Mouse (Mus musculus) liver, embryonic 14.5 days (tissue): ENCODE measurements at regions not wholly inside any gene's neighbourhood (a gene's known extent, or its start where the extent isn't known, plus 50 kb on each side); places are given as distances from the start of the nearest gene placed in this dataset.

Experiments
- ATAC-seq: fragments of 200-750 bp; cut with Nextera tagmentation; 2 replicates; pipeline ENCODE4 v1.8.0; 2017; ENCODE audit warnings: moderate number of reproducible peaks, mild to moderate bottlenecking, moderate library complexity; ENCODE audit not compliant: insufficient read depth
- DNase-seq, 3 experiments: peaks; one replicate each; pipeline ENCODE4 v3.0.0-alpha.2; 2012 to 2013; ENCODE audit warnings: low read depth in 3 of 3, low spot score in 3 of 3
- H3K27ac ChIP-seq: fragments of 300-500 bp; sonication (generic); 2 replicates; pipeline ENCODE4 v1.5.1; 2014; ENCODE audit warnings: moderate library complexity, mild to moderate bottlenecking, control low read depth, inconsistent platforms
- H3K27me3 ChIP-seq: fragments of 300-500 bp; sonication (generic); 2 replicates; pipeline ENCODE4 v1.6.1; 2014; ENCODE audit warnings: mild to moderate bottlenecking, low read length, moderate library complexity; ENCODE audit not compliant: control insufficient read depth, insufficient read depth
- H3K36me3 ChIP-seq: fragments of 300-500 bp; sonication (generic); replicated peaks from 2 replicates; pipeline ENCODE4 v1.6.1; 2014; ENCODE audit warnings: low read depth; ENCODE audit not compliant: control insufficient read depth, insufficient read depth
- H3K4me1 ChIP-seq, 2 experiments: fragments of 200-500 bp in 1 of 2; fragments of 300-500 bp in 1 of 2; sonication (generic) in 1 of 2; replicated peaks; 2 replicates each; pipeline ENCODE4 v1.6.1; 2012 to 2014; ENCODE audit warnings: antibody characterized with exemption in 1 of 2, inconsistent platforms in 1 of 2, low read length in 1 of 2; ENCODE audit not compliant: control insufficient read depth in 2 of 2, insufficient read depth in 2 of 2
- H3K4me2 ChIP-seq: fragments of 300-500 bp; sonication (generic); 2 replicates; pipeline ENCODE4 v1.6.1; 2014; ENCODE audit warnings: low read depth, mild to moderate bottlenecking, control low read depth, moderate library complexity
- H3K4me3 ChIP-seq, 2 experiments: fragments of 200-500 bp in 1 of 2; fragments of 300-500 bp in 1 of 2; sonication (generic) in 1 of 2; 2 replicates each; pipeline ENCODE4 v1.5.1; 2012 to 2014; ENCODE audit warnings: low read depth in 2 of 2, low read length in 2 of 2, mild to moderate bottlenecking in 2 of 2, control low read depth in 1 of 2, inconsistent platforms in 1 of 2, moderate library complexity in 1 of 2; ENCODE audit not compliant: insufficient read depth in 1 of 2
- H3K9ac ChIP-seq: fragments of 300-500 bp; sonication (generic); replicated peaks from 2 replicates; pipeline ENCODE4 v1.6.1; 2014; ENCODE audit warnings: mild to moderate bottlenecking, control low read depth, moderate library complexity
- H3K9me3 ChIP-seq: fragments of 300-500 bp; sonication (generic); 2 replicates; pipeline ENCODE4 v1.6.1; 2016; ENCODE audit warnings: low read length, mixed read lengths; ENCODE audit not compliant: control insufficient read depth
- CTCF ChIP-seq: IDR thresholded peaks from 2 replicates; pipeline ENCODE4 v1.5.1; 2016; ENCODE audit warnings: antibody characterized with exemption, low read depth, control low read depth
- EP300 ChIP-seq: IDR thresholded peaks from 2 replicates; pipeline ENCODE4 v1.6.1; 2016; ENCODE audit warnings: antibody characterized with exemption, low read depth
- WGBS: fragments of 180-500 bp; shearing (Covaris S2); extraction: QIAGEN DNeasy Blood & Tissue Kit; methylation state at CpG from one replicate; pipeline ENCODE4 v1.1.7; 2014; ENCODE audit not compliant: insufficient replicate concordance; 5-methylcytosine and 5-hydroxymethylcytosine counted together

GRCm38 (mm10) chr13:52361177-52361846, 169.8 kb downstream of the Diras2 start:
- no peak for ATAC-seq

DNA sequence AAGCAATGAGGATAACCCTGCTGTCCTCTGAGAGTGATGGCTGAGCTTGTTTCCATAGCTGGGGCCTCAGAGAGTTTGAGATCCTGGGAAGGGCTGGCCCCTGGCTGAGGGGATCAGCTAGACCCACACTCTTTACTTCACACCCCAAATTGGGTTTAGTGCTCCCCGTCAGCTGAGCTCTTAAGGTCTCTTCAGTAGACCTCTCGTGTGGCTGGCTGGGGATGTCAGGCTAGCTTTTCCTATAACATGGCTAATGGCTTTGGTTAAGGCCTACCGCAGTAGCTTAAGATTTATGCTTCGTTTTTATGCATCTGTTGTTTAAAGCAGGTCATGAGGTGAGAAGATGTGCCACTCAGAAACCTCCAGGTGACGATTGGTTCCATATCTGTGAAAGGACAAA, 168.8 kb downstream of the Diras2 start:
- 66% methylated on average over 5 of the region's 5 CpGs for WGBS
- no peaks in the 10 kb centered on the region for H3K9me3 ChIP-seq
- no peaks in the 10 kb centered on the region for H3K27me3 ChIP-seq
- TF ChIP-seq EP300 (no peak), CTCF (no peak)
- H3K4me3 ChIP-seq: no peak overlapping the region
- H3K27ac ChIP-seq: no peak overlapping the region
- no peak overlapping the region for H3K4me2 ChIP-seq
- no peak for DNase-seq
- no peaks in the 10 kb centered on the region for H3K36me3 ChIP-seq
- ATAC-seq: no peak
- no peaks in the 10 kb centered on the region for H3K4me1 ChIP-seq
- no peak overlapping the region for H3K9ac ChIP-seq

More at GRCm38 (mm10) chr13:52361177-52361846, 169.8 kb downstream of the Diras2 start:
- TF ChIP-seq CTCF: no peak
- no peak for TF ChIP-seq EP300
- H3K9me3 ChIP-seq: no peaks in the 10 kb centered on the region
- no peak overlapping the region for H3K27ac ChIP-seq
- no peaks in the 10 kb centered on the region for H3K4me1 ChIP-seq
- WGBS: 56% methylated on average over 4 of the region's 4 CpGs
- no peak overlapping the region for H3K4me3 ChIP-seq
- H3K27me3 ChIP-seq: no peaks in the 10 kb centered on the region
- no peak overlapping the region for H3K4me2 ChIP-seq
- DNase-seq: no peak
- no peak overlapping the region for H3K9ac ChIP-seq
- no peaks in the 10 kb centered on the region for H3K36me3 ChIP-seq

GRCm38 (mm10) chr13:52369851-52370250, 161.2 kb downstream of the Diras2 start:
- Histone ChIP-seq H3K9me3 (no peaks in the 10 kb centered on the region), H3K36me3 (no peaks in the 10 kb centered on the region), H3K9ac (no peak overlapping the region), H3K4me1 (no peaks in the 10 kb centered on the region), H3K27me3 (no peaks in the 10 kb centered on the region), H3K4me3 (no peak overlapping the region), H3K27ac (no peak overlapping the region), H3K4me2 (no peak overlapping the region)
- ATAC-seq (no peak), DNase-seq (no peak)
- no peak for TF ChIP-seq CTCF
- no peak for TF ChIP-seq EP300

DNA sequence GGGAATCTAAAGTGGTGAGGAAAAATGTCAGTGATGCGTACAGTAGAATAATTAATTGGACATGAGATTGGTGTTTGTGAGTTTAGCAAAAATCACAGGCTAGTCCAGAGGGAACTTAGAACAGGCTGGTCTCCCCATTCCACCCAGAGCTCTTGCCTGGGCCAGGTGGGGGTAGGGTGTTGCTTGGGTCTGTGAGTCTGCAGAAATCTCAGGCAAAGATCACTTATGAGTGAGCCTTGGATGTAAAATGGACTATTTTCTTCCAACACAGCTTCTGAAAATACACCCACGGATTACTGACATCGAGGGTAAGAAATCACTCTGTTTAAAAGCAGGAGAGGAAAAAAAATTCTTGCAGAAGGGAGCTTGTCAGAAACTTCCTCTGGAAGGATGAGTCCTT, 159.1 kb downstream of the Diras2 start:
- H3K27ac ChIP-seq: no peak overlapping the region
- ATAC-seq (no peak), DNase-seq (no peak)
- no peaks in the 10 kb centered on the region for H3K4me1 ChIP-seq
- no peaks in the 10 kb centered on the region for H3K9me3 ChIP-seq
- no peak overlapping the region for H3K9ac ChIP-seq
- H3K4me2 ChIP-seq: no peak overlapping the region
- 69% methylated on average over 3 of the region's 3 CpGs for WGBS
- no peaks in the 10 kb centered on the region for H3K36me3 ChIP-seq
- no peak overlapping the region for H3K4me3 ChIP-seq
- H3K27me3 ChIP-seq: no peaks in the 10 kb centered on the region
- TF ChIP-seq EP300: no peak
- no peak for TF ChIP-seq CTCF

- H3K4me1 ChIP-seq: no peaks in the 10 kb centered on the region
- no peaks in the 10 kb centered on the region for H3K27me3 ChIP-seq
- no peaks in the 10 kb centered on the region for H3K36me3 ChIP-seq
- H3K9me3 ChIP-seq: no peaks in the 10 kb centered on the region; the same call in 1 of the 2 replicates
- H3K4me3 ChIP-seq: no peak overlapping the region
- no peak overlapping the region for H3K9ac ChIP-seq
- no peak overlapping the region for H3K4me2 ChIP-seq
- ATAC-seq (no peak), DNase-seq (no peak)
- 52% methylated on average over 3 of the region's 3 CpGs for WGBS
- H3K27ac ChIP-seq: no peak overlapping the region
- TF ChIP-seq CTCF (no peak), EP300 (no peak)
Measured at GRCm38 (mm10) chr13:52374781-52375180, 156.3 kb downstream of the Diras2 start.

- Histone ChIP-seq H3K4me2 (no peak overlapping the region), H3K27ac (no peak overlapping the region), H3K4me3 (no peak overlapping the region), H3K4me1 (no peaks in the 10 kb centered on the region), H3K36me3 (no peaks in the 10 kb centered on the region), H3K27me3 (no peaks in the 10 kb centered on the region), H3K9ac (no peak overlapping the region), H3K9me3 (no peaks in the 10 kb centered on the region; the same call in 1 of the 2 replicates)
- DNase-seq (no peak), ATAC-seq (no peak)
- 29% methylated on average over 1 of the region's 1 CpGs for WGBS
- no peak for TF ChIP-seq CTCF
- no peak for TF ChIP-seq EP300
Measured at GRCm38 (mm10) chr13:52378236-52378635, 152.8 kb downstream of the Diras2 start.
